Mouse (Mus musculus) heart, embryonic 12.5 days (tissue): ENCODE measurements at regions not wholly inside any gene's neighbourhood (a gene's known extent, or its start where the extent isn't known, plus 50 kb on each side); places are given as distances from the start of the nearest gene placed in this dataset.
A peak's percentile ranks its signal among the peaks of the same experiment; 100 is the strongest.

Experiments
- ATAC-seq: fragments of 200-750 bp; cut with Nextera tagmentation; 2 replicates; pipeline ENCODE4 v1.8.0; 2017; ENCODE audit warnings: moderate TSS enrichment, moderate library complexity; ENCODE audit not compliant: insufficient number of reproducible peaks, low FRiP score
- H3K27ac ChIP-seq: fragments of 300-500 bp; sonication (generic); 2 replicates; pipeline ENCODE4 v1.5.1; 2016; ENCODE audit warnings: mild to moderate bottlenecking, moderate library complexity; ENCODE audit not compliant: poor library complexity, severe bottlenecking
- H3K27me3 ChIP-seq: fragments of 300-500 bp; sonication (generic); replicated peaks from 2 replicates; pipeline ENCODE4 v1.6.1; 2016; ENCODE audit warnings: mild to moderate bottlenecking, moderate library complexity
- H3K36me3 ChIP-seq: fragments of 300-500 bp; sonication (generic); 2 replicates; pipeline ENCODE4 v1.6.1; 2016; ENCODE audit warnings: mild to moderate bottlenecking, moderate library complexity
- H3K4me1 ChIP-seq: fragments of 300-500 bp; sonication (generic); replicated peaks from 2 replicates; pipeline ENCODE4 v1.6.1; 2016; ENCODE audit warnings: mild to moderate bottlenecking
- H3K4me2 ChIP-seq: fragments of 300-500 bp; sonication (generic); 2 replicates; pipeline ENCODE4 v1.6.1; 2016; ENCODE audit warnings: mild to moderate bottlenecking, moderate library complexity
- H3K4me3 ChIP-seq: fragments of 300-500 bp; sonication (generic); 2 replicates; pipeline ENCODE4 v1.5.1; 2016; ENCODE audit warnings: mild to moderate bottlenecking
- H3K9ac ChIP-seq: fragments of 300-500 bp; sonication (generic); 2 replicates; pipeline ENCODE4 v1.6.1; 2016; ENCODE audit warnings: mild to moderate bottlenecking, moderate library complexity
- H3K9me3 ChIP-seq: fragments of 300-500 bp; sonication (generic); replicated peaks from 2 replicates; pipeline ENCODE4 v1.6.1; 2016; ENCODE audit warnings: mild to moderate bottlenecking, moderate library complexity
- WGBS: fragments of 180-500 bp; shearing (Covaris S2); methylation state at CpG from one replicate; pipeline ENCODE4 v1.1.7; 2016; 5-methylcytosine and 5-hydroxymethylcytosine counted together

DNA sequence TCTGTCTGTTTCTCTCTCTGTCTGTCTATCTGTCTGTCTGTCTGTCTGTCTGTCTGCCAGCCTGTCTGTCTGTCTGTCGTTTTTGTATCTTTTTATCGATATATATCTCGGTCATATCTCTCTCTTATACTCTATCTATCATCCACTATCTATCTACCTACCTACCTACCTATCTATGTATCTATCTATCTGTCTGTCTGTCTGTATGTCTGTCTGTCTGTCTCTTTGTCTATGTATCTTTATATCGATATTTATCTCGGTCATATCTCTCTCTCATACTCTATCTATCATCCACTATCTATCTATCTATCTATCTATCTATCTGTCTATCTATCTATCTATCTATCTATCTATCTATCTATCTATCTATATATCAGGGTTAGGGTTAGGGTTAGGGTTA, 533.9 kb downstream of the Zfy1 start:
- ATAC-seq = peak; percentile 23; the same call in 1 of the 2 replicates
- no peaks in the 10 kb centered on the region for H3K27me3 ChIP-seq
- 85% methylated on average over 2 of the region's 5 CpGs for WGBS

More for the DNA sequence above, 533.9 kb downstream of the Zfy1 start:
- H3K4me1 ChIP-seq = no peaks in the 10 kb centered on the region
- H3K27ac ChIP-seq = no peak overlapping the region
- H3K36me3 ChIP-seq = peaks cover 2% of the 10 kb centered on the region
- no peak overlapping the region for H3K9ac ChIP-seq
- no peak overlapping the region for H3K4me2 ChIP-seq
- H3K4me3 ChIP-seq = no peak overlapping the region
- peaks cover 4% of the 10 kb centered on the region for H3K9me3 ChIP-seq
